Mouse (Mus musculus) hindbrain, embryonic 13.5 days (tissue): ENCODE measurements around the gene Tarbp2. TPM values are rescaled to one million over a fixed set of nuclear protein-coding genes. Genes with fewer than 3 reads are reported as not detected.
A peak's percentile ranks its signal among the peaks of the same experiment; 100 is the strongest.

Experiments
- ATAC-seq: fragments of 200-750 bp; cut with Nextera tagmentation; 2 replicates; pipeline ENCODE4 v1.8.0; 2017; ENCODE audit warnings: moderate TSS enrichment; ENCODE audit not compliant: low FRiP score
- H3K27ac ChIP-seq: fragments of 300-500 bp; sonication (generic); 2 replicates; pipeline ENCODE4 v1.5.1; 2015; ENCODE audit warnings: inconsistent platforms, mild to moderate bottlenecking, moderate library complexity
- H3K27me3 ChIP-seq: fragments of 300-500 bp; sonication (generic); 2 replicates; pipeline ENCODE4 v1.6.1; 2015; ENCODE audit warnings: mild to moderate bottlenecking, inconsistent platforms
- H3K36me3 ChIP-seq: fragments of 300-500 bp; sonication (generic); 2 replicates; pipeline ENCODE4 v1.6.1; 2015; ENCODE audit warnings: mild to moderate bottlenecking, inconsistent platforms
- H3K4me1 ChIP-seq: fragments of 300-500 bp; sonication (generic); replicated peaks from 2 replicates; pipeline ENCODE4 v1.6.1; 2015; ENCODE audit warnings: inconsistent platforms
- H3K4me2 ChIP-seq: fragments of 300-500 bp; sonication (generic); 2 replicates; pipeline ENCODE4 v1.6.1; 2015; ENCODE audit warnings: inconsistent platforms, mild to moderate bottlenecking, moderate library complexity
- H3K4me3 ChIP-seq: fragments of 300-500 bp; sonication (generic); 2 replicates; pipeline ENCODE4 v1.5.1; 2015; ENCODE audit warnings: mild to moderate bottlenecking, inconsistent platforms
- H3K9ac ChIP-seq: fragments of 300-500 bp; sonication (generic); 2 replicates; pipeline ENCODE4 v1.6.1; 2015; ENCODE audit warnings: mild to moderate bottlenecking, inconsistent platforms
- H3K9me3 ChIP-seq: fragments of 300-500 bp; sonication (generic); 2 replicates; pipeline ENCODE4 v1.6.1; 2016; ENCODE audit warnings: inconsistent platforms
- WGBS: fragments of 180-500 bp; shearing (Covaris S2); methylation state at CpG from one replicate; pipeline ENCODE4 v1.1.7; 2015; 5-methylcytosine and 5-hydroxymethylcytosine counted together
- polyA plus RNA-seq: library from polyadenylated mRNA; unstranded; fragments of >200 nt; fragmentation: Nextera tagmentation; extraction: Ambion mirVana; gene quantifications from 2 replicates; pipeline ENCODE4 v1.2.1, GENCODE M21; 2015

The Tarbp2 gene
- polyA plus RNA-seq, 1 experiment from 2014 or later = 94.6 TPM

GRCm38 (mm10) chr15:102532106-102532900, 14.3 kb downstream of the Tarbp2 start:
- H3K9ac ChIP-seq = no peak overlapping the region
- H3K4me3 ChIP-seq = no peak overlapping the region
- no peaks in the 10 kb centered on the region for H3K27me3 ChIP-seq
- H3K4me1 ChIP-seq = no peaks in the 10 kb centered on the region
- ATAC-seq = no peak
- no peak overlapping the region for H3K4me2 ChIP-seq
- H3K27ac ChIP-seq = no peak overlapping the region
- peaks cover 80% of the 10 kb centered on the region for H3K36me3 ChIP-seq
- no peaks in the 10 kb centered on the region for H3K9me3 ChIP-seq
- WGBS = 87% methylated on average over 3 of the region's 3 CpGs

- Histone ChIP-seq H3K9me3 (no peaks in the 10 kb centered on the region), H3K27me3 (no peaks in the 10 kb centered on the region), H3K9ac (no peak overlapping the region), H3K27ac (no peak overlapping the region), H3K4me1 (no peaks in the 10 kb centered on the region), H3K4me2 (no peak overlapping the region), H3K4me3 (no peak overlapping the region), H3K36me3 (peaks cover 71% of the 10 kb centered on the region)
- ATAC-seq = no peak
- WGBS = 93% methylated on average over 7 of the region's 7 CpGs
Observed at GRCm38 (mm10) chr15:102533926-102534325, 15.9 kb downstream of the Tarbp2 start.

- WGBS = 92% methylated on average over 4 of the region's 4 CpGs
- Histone ChIP-seq H3K36me3 (peaks cover 57% of the 10 kb centered on the region), H3K4me1 (peaks cover 8% of the 10 kb centered on the region; the same call in 1 of the 2 replicates), H3K27me3 (no peaks in the 10 kb centered on the region), H3K9me3 (no peaks in the 10 kb centered on the region), H3K4me2 (no peak overlapping the region), H3K4me3 (no peak overlapping the region), H3K9ac (no peak overlapping the region), H3K27ac (no peak overlapping the region)
- ATAC-seq = no peak
Observed at GRCm38 (mm10) chr15:102544801-102545200, 26.8 kb downstream of the Tarbp2 start.

GRCm38 (mm10) chr15:102546246-102546645, 28.3 kb downstream of the Tarbp2 start:
- H3K36me3 ChIP-seq = peaks cover 49% of the 10 kb centered on the region
- peaks cover 8% of the 10 kb centered on the region; the same call in 1 of the 2 replicates for H3K4me1 ChIP-seq
- H3K4me3 ChIP-seq = no peak overlapping the region
- no peaks in the 10 kb centered on the region for H3K27me3 ChIP-seq
- no peak overlapping the region for H3K9ac ChIP-seq
- 92% methylated on average over 3 of the region's 3 CpGs for WGBS
- peak overlapping the region; percentile 76; the same call in 1 of the 2 replicates for H3K27ac ChIP-seq
- no peak overlapping the region for H3K4me2 ChIP-seq
- no peaks in the 10 kb centered on the region for H3K9me3 ChIP-seq
- no peak for ATAC-seq

GRCm38 (mm10) chr15:102546677-102547427, 28.9 kb downstream of the Tarbp2 start:
- H3K27ac ChIP-seq = peak overlapping the region; percentile 76

GRCm38 (mm10) chr15:102547478-102547877, 29.5 kb downstream of the Tarbp2 start:
- H3K9ac ChIP-seq = no peak overlapping the region
- peak overlapping the region; percentile 76 for H3K27ac ChIP-seq
- peaks cover 8% of the 10 kb centered on the region; the same call in 1 of the 2 replicates for H3K4me1 ChIP-seq
- no peak for ATAC-seq
- H3K4me3 ChIP-seq = no peak overlapping the region
- H3K9me3 ChIP-seq = no peaks in the 10 kb centered on the region
- H3K4me2 ChIP-seq = no peak overlapping the region
- 91% methylated on average over 3 of the region's 3 CpGs for WGBS
- no peaks in the 10 kb centered on the region for H3K27me3 ChIP-seq
- peaks cover 48% of the 10 kb centered on the region for H3K36me3 ChIP-seq

More at GRCm38 (mm10) chr15:102546677-102547427, 28.9 kb downstream of the Tarbp2 start:
- Histone ChIP-seq H3K36me3 (peaks cover 47% of the 10 kb centered on the region), H3K4me3 (no peak overlapping the region), H3K9me3 (no peaks in the 10 kb centered on the region), H3K4me2 (no peak overlapping the region), H3K9ac (no peak overlapping the region), H3K27me3 (no peaks in the 10 kb centered on the region), H3K4me1 (peaks cover 8% of the 10 kb centered on the region; the same call in 1 of the 2 replicates)
- ATAC-seq = peak; percentile 39
- WGBS = 78% methylated on average over 3 of the region's 3 CpGs

- no peak overlapping the region for H3K4me3 ChIP-seq
- H3K4me1 ChIP-seq = no peaks in the 10 kb centered on the region
- H3K4me2 ChIP-seq = no peak overlapping the region
- ATAC-seq = no peak
- 97% methylated on average over 5 of the region's 5 CpGs for WGBS
- H3K9me3 ChIP-seq = no peaks in the 10 kb centered on the region
- peaks cover 55% of the 10 kb centered on the region for H3K36me3 ChIP-seq
- H3K27ac ChIP-seq = no peak overlapping the region
- H3K27me3 ChIP-seq = no peaks in the 10 kb centered on the region
- H3K9ac ChIP-seq = no peak overlapping the region
Observed at GRCm38 (mm10) chr15:102552599-102552998, 34.6 kb downstream of the Tarbp2 start.

GRCm38 (mm10) chr15:102555581-102555980, 37.6 kb downstream of the Tarbp2 start:
- H3K27me3 ChIP-seq = no peaks in the 10 kb centered on the region
- no peak overlapping the region for H3K4me2 ChIP-seq
- H3K9me3 ChIP-seq = no peaks in the 10 kb centered on the region
- no peak overlapping the region for H3K9ac ChIP-seq
- 91% methylated on average over 1 of the region's 1 CpGs for WGBS
- no peak overlapping the region for H3K4me3 ChIP-seq
- no peak for ATAC-seq
- no peak overlapping the region for H3K27ac ChIP-seq
- H3K4me1 ChIP-seq = no peaks in the 10 kb centered on the region
- H3K36me3 ChIP-seq = peaks cover 57% of the 10 kb centered on the region

GRCm38 (mm10) chr15:102557580-102557979, 39.6 kb downstream of the Tarbp2 start:
- Histone ChIP-seq H3K27ac (no peak overlapping the region), H3K4me2 (no peak overlapping the region), H3K27me3 (no peaks in the 10 kb centered on the region), H3K4me3 (no peak overlapping the region), H3K36me3 (peaks cover 46% of the 10 kb centered on the region), H3K4me1 (no peaks in the 10 kb centered on the region), H3K9me3 (no peaks in the 10 kb centered on the region), H3K9ac (no peak overlapping the region)
- no peak for ATAC-seq

- Histone ChIP-seq H3K9me3 (no peaks in the 10 kb centered on the region), H3K4me1 (no peaks in the 10 kb centered on the region), H3K36me3 (peaks cover 15% of the 10 kb centered on the region), H3K4me2 (no peak overlapping the region), H3K4me3 (no peak overlapping the region), H3K9ac (no peak overlapping the region), H3K27me3 (no peaks in the 10 kb centered on the region), H3K27ac (0 out of 2 replicates have a peak overlapping the region, but pooled peaks have one; percentile 8)
- WGBS = 86% methylated on average over 1 of the region's 1 CpGs
- ATAC-seq = no peak
Observed at GRCm38 (mm10) chr15:102562491-102562890, 44.5 kb downstream of the Tarbp2 start.

- WGBS = 74% methylated on average over 3 of the region's 3 CpGs
Observed at GRCm38 (mm10) chr15:102563061-102563460, 45.1 kb downstream of the Tarbp2 start.

GRCm38 (mm10) chr15:102563681-102564080, 45.7 kb downstream of the Tarbp2 start:
- no peak for ATAC-seq
- 82% methylated on average over 5 of the region's 5 CpGs for WGBS

More at GRCm38 (mm10) chr15:102563061-102563460, 45.1 kb downstream of the Tarbp2 start:
- Histone ChIP-seq H3K4me3 (no peak overlapping the region), H3K27ac (0 out of 2 replicates have a peak overlapping the region, but pooled peaks have one; percentile 8), H3K9ac (no peak overlapping the region), H3K4me2 (no peak overlapping the region), H3K27me3 (no peaks in the 10 kb centered on the region), H3K4me1 (no peaks in the 10 kb centered on the region), H3K9me3 (no peaks in the 10 kb centered on the region), H3K36me3 (peaks cover 15% of the 10 kb centered on the region)
- no peak for ATAC-seq

More at GRCm38 (mm10) chr15:102563681-102564080, 45.7 kb downstream of the Tarbp2 start:
- H3K27me3 ChIP-seq = no peaks in the 10 kb centered on the region
- H3K36me3 ChIP-seq = peaks cover 15% of the 10 kb centered on the region
- no peak overlapping the region for H3K9ac ChIP-seq
- no peak overlapping the region for H3K4me3 ChIP-seq
- H3K9me3 ChIP-seq = no peaks in the 10 kb centered on the region
- H3K4me1 ChIP-seq = no peaks in the 10 kb centered on the region
- H3K27ac ChIP-seq = no peak overlapping the region
- no peak overlapping the region for H3K4me2 ChIP-seq
